Mouse (Mus musculus) CH12.LX (cell line): Measurements from ENCODE around the gene Ogt. TPM values are rescaled to one million over a fixed set of nuclear protein-coding genes. Genes with fewer than 3 reads are reported as not detected.

Experiments used
- DNase-seq: peaks from one replicate; pipeline ENCODE4 v3.0.0-alpha.2; 2013; ENCODE audit errors: extremely low read depth
- H3K27ac ChIP-seq: 2 replicates; pipeline ENCODE4 v1.5.1; 2012; ENCODE audit warnings: low read depth, mild to moderate bottlenecking, control low read depth, moderate library complexity; ENCODE audit not compliant: insufficient read depth
- H3K27me3 ChIP-seq: replicated peaks from 2 replicates; pipeline ENCODE3; 2012; ENCODE audit warnings: inconsistent platforms
- H3K36me3 ChIP-seq, 2 experiments: replicated peaks in 1 of 2; 2 replicates each; pipeline versions ENCODE3 to v1.6.1; 2012; ENCODE audit warnings: inconsistent platforms in 1 of 2, low read length in 1 of 2, mild to moderate bottlenecking in 1 of 2, mixed read lengths in 1 of 2, moderate library complexity in 1 of 2; ENCODE audit not compliant: control insufficient read depth in 1 of 2, insufficient read depth in 1 of 2
- H3K4me1 ChIP-seq, 2 experiments: 2 replicates each; pipeline ENCODE4 v1.6.1; 2012; ENCODE audit warnings: inconsistent platforms in 1 of 2, moderate library complexity in 1 of 2; ENCODE audit not compliant: insufficient read depth in 2 of 2, control insufficient read depth in 1 of 2
- H3K4me2 ChIP-seq: 2 replicates; pipeline ENCODE4 v1.6.1; 2012; ENCODE audit warnings: low read depth, mild to moderate bottlenecking, control low read depth; ENCODE audit not compliant: poor library complexity, insufficient read depth, severe bottlenecking
- H3K4me3 ChIP-seq, 3 experiments: fragments of 150-350 bp in 1 of 3; sonication (generic) in 1 of 3; replicated peaks in 1 of 3; 2 replicates each; pipeline versions ENCODE3 to v1.5.1; 2011 to 2012; ENCODE audit warnings: low read depth in 2 of 3, low read length in 2 of 3, mild to moderate bottlenecking in 2 of 3, moderate library complexity in 2 of 3, control low read depth in 1 of 3, improper control_type of control experiment in 1 of 3, inconsistent platforms in 1 of 3, mixed read lengths in 1 of 3; ENCODE audit not compliant: poor library complexity in 1 of 3
- H3K79me2 ChIP-seq: replicated peaks from 2 replicates; pipeline ENCODE4 v1.6.1; 2012; ENCODE audit warnings: mild to moderate bottlenecking, moderate library complexity; ENCODE audit not compliant: control insufficient read depth, poor library complexity, insufficient read depth, severe bottlenecking; ENCODE audit errors: extremely low read depth
- H3K9ac ChIP-seq: 2 replicates; pipeline ENCODE4 v1.6.1; 2012; ENCODE audit warnings: low read depth, mild to moderate bottlenecking, control low read depth, moderate library complexity; ENCODE audit not compliant: insufficient read depth
- H3K9me3 ChIP-seq: replicated peaks from 2 replicates; pipeline ENCODE3; 2012; ENCODE audit warnings: low read length, inconsistent platforms, mixed read lengths
- BHLHE40 ChIP-seq: IDR thresholded peaks from 2 replicates; pipeline ENCODE4 v1.6.1; 2011; ENCODE audit warnings: mild to moderate bottlenecking, low read depth, low read length, improper control_type of control experiment
- CHD2 ChIP-seq: IDR thresholded peaks from 2 replicates; pipeline ENCODE4 v1.6.1; 2011; ENCODE audit warnings: low read length, improper control_type of control experiment
- E2F4 ChIP-seq: IDR thresholded peaks from 2 replicates; pipeline ENCODE4 v1.6.1; 2011; ENCODE audit warnings: low read depth, low read length, improper control_type of control experiment; ENCODE audit not compliant: insufficient replicate concordance
- EP300 ChIP-seq: IDR thresholded peaks from 2 replicates; pipeline ENCODE4 v1.6.1; 2011; ENCODE audit warnings: low read length, improper control_type of control experiment
- ETS1 ChIP-seq: conservative IDR thresholded peaks from 2 replicates; pipeline ENCODE4 v1.6.1; 2012; ENCODE audit warnings: low read depth, mild to moderate bottlenecking, inconsistent platforms, low read length, improper control_type of control experiment, moderate library complexity
- HCFC1 ChIP-seq: IDR thresholded peaks from 2 replicates; pipeline ENCODE4 v1.6.1; 2012; ENCODE audit warnings: low read depth, mild to moderate bottlenecking, inconsistent platforms, low read length, improper control_type of control experiment
- IRF4 ChIP-seq: IDR thresholded peaks from 2 replicates; pipeline ENCODE4 v1.6.1; 2014; ENCODE audit warnings: low read depth, mild to moderate bottlenecking, inconsistent platforms, low read length, improper control_type of control experiment
- JUN ChIP-seq: IDR thresholded peaks from 2 replicates; pipeline ENCODE4 v1.6.1; 2011; ENCODE audit warnings: low read depth, mild to moderate bottlenecking, low read length, improper control_type of control experiment, moderate library complexity; ENCODE audit not compliant: insufficient read depth
- JUND ChIP-seq: conservative IDR thresholded peaks from 2 replicates; pipeline ENCODE4 v1.6.1; 2011; ENCODE audit warnings: low read depth, low read length, improper control_type of control experiment
- KAT2A ChIP-seq: IDR thresholded peaks from 2 replicates; pipeline ENCODE4 v1.6.1; 2012; ENCODE audit warnings: low read length, improper control_type of control experiment, inconsistent platforms; ENCODE audit not compliant: insufficient replicate concordance
- MAZ ChIP-seq: IDR thresholded peaks from 2 replicates; pipeline ENCODE4 v1.6.1; 2012; ENCODE audit warnings: low read depth, mild to moderate bottlenecking, inconsistent platforms, low read length, improper control_type of control experiment, moderate library complexity
- MYC ChIP-seq: IDR thresholded peaks from 2 replicates; pipeline ENCODE4 v1.6.1; 2011; ENCODE audit warnings: low read depth, mild to moderate bottlenecking, improper control_type of control experiment, low read length
- NELFE ChIP-seq: IDR thresholded peaks from 2 replicates; pipeline ENCODE4 v1.6.1; 2011; ENCODE audit warnings: low read depth, low read length, improper control_type of control experiment
- PAX5 ChIP-seq: IDR thresholded peaks from 2 replicates; pipeline ENCODE4 v1.6.1; 2012; ENCODE audit warnings: low read length, inconsistent platforms, mixed read lengths
- POLR2A ChIP-seq: IDR thresholded peaks from 2 replicates; pipeline ENCODE4 v1.6.1; 2011; ENCODE audit warnings: low read depth, mild to moderate bottlenecking, improper control_type of control experiment, low read length
- POLR2AphosphoS2 ChIP-seq: IDR thresholded peaks from 2 replicates; pipeline ENCODE4 v1.6.1; 2011; ENCODE audit warnings: low read depth, low read length, improper control_type of control experiment
- RAD21 ChIP-seq: IDR thresholded peaks from 2 replicates; pipeline ENCODE4 v1.6.1; 2011; ENCODE audit warnings: low read depth, mild to moderate bottlenecking, low read length, improper control_type of control experiment, moderate library complexity
- SIN3A ChIP-seq: IDR thresholded peaks from 2 replicates; pipeline ENCODE4 v1.6.1; 2012; ENCODE audit warnings: low read length, improper control_type of control experiment, inconsistent platforms
- SMC3 ChIP-seq: IDR thresholded peaks from 2 replicates; pipeline ENCODE4 v1.6.1; 2011; ENCODE audit warnings: low read depth, low read length, improper control_type of control experiment
- TBP ChIP-seq: conservative IDR thresholded peaks from 2 replicates; pipeline ENCODE4 v1.6.1; 2011; ENCODE audit warnings: low read depth, low read length, improper control_type of control experiment
- TCF12 ChIP-seq: IDR thresholded peaks from 2 replicates; pipeline ENCODE4 v1.6.1; 2014; ENCODE audit warnings: low read depth, mild to moderate bottlenecking, inconsistent platforms, low read length, improper control_type of control experiment
- UBTF ChIP-seq: IDR thresholded peaks from 2 replicates; pipeline ENCODE4 v1.6.1; 2012; ENCODE audit warnings: low read depth, mild to moderate bottlenecking, inconsistent platforms, low read length, improper control_type of control experiment, moderate library complexity
- USF1 ChIP-seq: IDR thresholded peaks from 2 replicates; pipeline ENCODE4 v1.6.1; 2014; ENCODE audit warnings: low read depth, mild to moderate bottlenecking, inconsistent platforms, low read length, improper control_type of control experiment
- USF2 ChIP-seq: conservative IDR thresholded peaks from 2 replicates; pipeline ENCODE4 v1.6.1; 2011; ENCODE audit warnings: low read depth, low read length, improper control_type of control experiment
- ZC3H11A ChIP-seq: IDR thresholded peaks from 2 replicates; pipeline ENCODE4 v1.6.1; 2012; ENCODE audit warnings: low read depth, mild to moderate bottlenecking, inconsistent platforms, low read length, improper control_type of control experiment
- ZMIZ1 ChIP-seq: IDR thresholded peaks from 2 replicates; pipeline ENCODE4 v1.6.1; 2012; ENCODE audit warnings: low read depth, mild to moderate bottlenecking, inconsistent platforms, low read length, improper control_type of control experiment
- ZNF384 ChIP-seq: IDR thresholded peaks from 2 replicates; pipeline ENCODE4 v1.6.1; 2012; ENCODE audit warnings: low read depth, low read length, improper control_type of control experiment, inconsistent platforms
- dilution Hi-C: fragments of 300-500 bp; cut with MboI; formaldehyde crosslinking; loops from 2 replicates; pipeline ENCODE4 v1.14.3; 2020; ENCODE audit warnings: low sequenced_read_pairs; ENCODE audit not compliant: extremely low pct_unique_long_range_greater_than_20kb, extremely low pct_ligation_motif_present
- in situ Hi-C: fragments of 300-500 bp; cut with MboI; formaldehyde crosslinking; loops from 3 replicates; pipeline ENCODE4 v1.14.3; 2019; ENCODE audit warnings: low sequenced_read_pairs, low pct_ligation_motif_present, low pct_unique_long_range_greater_than_20kb, mixed read lengths
- polyA plus RNA-seq: library from polyadenylated mRNA; unstranded; fragments of >175 nt; gene quantifications from 2 replicates; pipeline ENCODE4 v1.2.1, GENCODE M21; 2012; ENCODE audit warnings: low read depth; ENCODE audit not compliant: insufficient read length
- total RNA-seq, 2 experiments: library from RNA; depleted of rRNA; stranded (reverse); fragments of 300-350 nt in 1 of 2; fragments of >200 nt in 1 of 2; gene quantifications; 2 replicates each; pipeline ENCODE4 v1.2.3; 2012 to 2014

The Ogt gene
- total and polyA plus RNA-seq, 3 experiments: 55.4 to 62.8 (median 62.3) TPM

DNA sequence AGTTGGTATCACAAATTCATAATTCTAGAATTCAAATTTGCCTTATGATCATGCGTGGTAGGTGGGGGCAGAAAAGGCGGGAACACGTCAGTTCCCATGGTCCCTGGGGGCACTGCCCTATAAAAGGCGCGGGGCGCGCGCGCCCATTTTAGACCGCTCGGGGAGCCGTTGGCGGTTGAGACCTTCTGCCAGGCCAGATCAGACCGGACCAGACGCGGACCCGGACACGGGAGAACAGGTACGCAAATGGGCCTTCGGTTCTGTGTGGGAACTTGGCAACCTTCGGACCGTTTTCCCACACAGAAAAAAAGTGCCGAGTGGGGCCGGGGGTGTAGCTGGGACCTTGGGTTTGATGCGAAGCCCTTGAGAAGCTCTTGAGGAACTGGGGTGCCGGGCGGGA lies 55.8 kb downstream of the Ogt start:
- no peak overlapping the region for H3K27ac ChIP-seq
- no peaks in the 10 kb centered on the region for H3K36me3 ChIP-seq
- no peak overlapping the region for H3K4me2 ChIP-seq
- H3K79me2 ChIP-seq: no peaks in the 10 kb centered on the region
- in situ Hi-C loops (no loop called here), dilution Hi-C loops (no loop called here)
- no peak overlapping the region for H3K4me3 ChIP-seq
- no peaks in the 10 kb centered on the region for H3K27me3 ChIP-seq
- H3K9ac ChIP-seq: no peak overlapping the region
- no peaks in the 10 kb centered on the region for H3K4me1 ChIP-seq
- TF ChIP-seq TBP (no peak), POLR2AphosphoS2 (no peak), HCFC1 (no peak), NELFE (no peak), CHD2 (no peak), ZC3H11A (no peak), TCF12 (no peak), EP300 (no peak), RAD21 (no peak), USF1 (no peak), MYC (no peak), POLR2A (no peak), JUN (no peak), JUND (no peak), ZMIZ1 (no peak), PAX5 (no peak)
- H3K9me3 ChIP-seq: no peaks in the 10 kb centered on the region
- DNase-seq: no peak

DNA sequence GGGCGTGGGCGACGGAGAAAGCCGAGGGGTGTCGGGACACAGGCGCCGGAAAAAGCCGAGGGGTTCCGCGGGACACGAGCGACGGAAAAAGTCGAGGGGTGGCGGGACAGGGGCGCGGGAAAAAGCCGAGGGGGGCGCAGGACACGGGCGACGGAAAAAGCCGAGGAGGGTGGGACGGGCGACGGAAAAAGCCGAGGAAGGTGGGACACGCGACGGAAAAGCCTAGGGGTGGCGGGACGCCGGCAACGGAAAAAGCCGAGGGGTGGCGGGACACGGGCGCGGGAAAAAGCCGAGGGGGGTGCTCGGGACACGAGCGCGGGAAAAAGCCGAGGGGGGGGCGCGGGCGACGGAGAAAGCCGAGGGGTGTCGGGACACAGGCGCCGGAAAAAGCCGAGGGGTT lies 57.7 kb downstream of the Ogt start:
- dilution Hi-C loops: no loop called here
- no peak overlapping the region for H3K9ac ChIP-seq
- no peak for DNase-seq

DNA sequence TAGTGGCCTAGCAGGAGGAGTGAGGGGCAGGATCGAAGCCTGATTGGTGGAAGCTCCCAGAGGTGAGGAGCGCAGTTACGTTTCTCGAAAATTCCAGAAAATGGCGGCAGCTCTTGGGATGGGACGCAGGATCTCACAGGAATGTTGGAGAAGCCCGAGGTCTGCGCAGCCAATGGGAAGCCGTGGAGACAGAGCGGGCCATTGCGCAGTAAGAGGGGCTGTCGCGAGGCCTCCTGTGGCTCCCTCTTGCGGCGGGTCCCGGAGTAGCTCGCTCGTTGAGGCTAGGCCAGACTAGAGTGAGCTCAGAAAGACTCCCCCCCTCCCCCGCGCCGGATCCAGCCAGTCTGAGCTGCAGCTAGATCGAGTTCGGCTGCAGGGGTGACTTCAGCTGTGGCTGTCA lies 58.4 kb downstream of the Ogt start:
- no peak for TF ChIP-seq TBP
- TF ChIP-seq UBTF: no peak
- no peak for TF ChIP-seq NELFE
- TF ChIP-seq ZNF384: no peak
- no peak for TF ChIP-seq EP300
- TF ChIP-seq IRF4: no peak
- TF ChIP-seq ETS1: no peak
- no peak for TF ChIP-seq POLR2A
- TF ChIP-seq SMC3: no peak
- no peak for TF ChIP-seq PAX5
- no peak for TF ChIP-seq MYC
- TF ChIP-seq JUN: no peak
- TF ChIP-seq BHLHE40: no peak
- TF ChIP-seq KAT2A: no peak
- TF ChIP-seq POLR2AphosphoS2: no peak
- TF ChIP-seq USF2: no peak
- TF ChIP-seq JUND: no peak
- no peak for TF ChIP-seq SIN3A
- H3K9ac ChIP-seq: no peak overlapping the region
- H3K27me3 ChIP-seq: no peaks in the 10 kb centered on the region
- H3K4me2 ChIP-seq: no peak overlapping the region
- no peak overlapping the region for H3K4me3 ChIP-seq
- H3K27ac ChIP-seq: no peak overlapping the region
- no peak for DNase-seq
- in situ Hi-C loops (no loop called here), dilution Hi-C loops (no loop called here)
- H3K4me1 ChIP-seq: no peaks in the 10 kb centered on the region
- H3K9me3 ChIP-seq: no peaks in the 10 kb centered on the region
- no peaks in the 10 kb centered on the region for H3K36me3 ChIP-seq
- H3K79me2 ChIP-seq: no peaks in the 10 kb centered on the region

More for the DNA sequence above, 57.7 kb downstream of the Ogt start:
- no peaks in the 10 kb centered on the region for H3K79me2 ChIP-seq
- no peaks in the 10 kb centered on the region for H3K9me3 ChIP-seq
- no peaks in the 10 kb centered on the region for H3K27me3 ChIP-seq
- no peak overlapping the region for H3K4me2 ChIP-seq
- no peak overlapping the region for H3K27ac ChIP-seq
- no peaks in the 10 kb centered on the region for H3K36me3 ChIP-seq
- in situ Hi-C loops: no loop called here
- no peaks in the 10 kb centered on the region for H3K4me1 ChIP-seq
- TF ChIP-seq E2F4 (no peak), MAZ (no peak), ETS1 (no peak), ZNF384 (no peak), HCFC1 (no peak)
- no peak overlapping the region for H3K4me3 ChIP-seq
